Mouse (Mus musculus) thymus, postnatal 10 days (tissue): Measurements from ENCODE around the gene Phf21a.

Experiments
- DNase-seq, 2 experiments: peaks; one replicate each; pipeline ENCODE4 v3.0.0; 2021; ENCODE audit warnings: low spot score in 2 of 2

Phf21a gene

GRCm38 (mm10) chr2:92231706-92232105 lies 138.8 kb downstream of the Phf21a start:
- DNase-seq = no peak

- no peak for DNase-seq
Observed at GRCm38 (mm10) chr2:92234768-92235332, 141.9 kb downstream of the Phf21a start.

GRCm38 (mm10) chr2:92240299-92240698 lies 147.4 kb downstream of the Phf21a start:
- DNase-seq = no peak

GRCm38 (mm10) chr2:92240816-92241215 lies 147.9 kb downstream of the Phf21a start:
- no peak for DNase-seq

- no peak for DNase-seq
Observed at GRCm38 (mm10) chr2:92241317-92241716, 148.4 kb downstream of the Phf21a start.

GRCm38 (mm10) chr2:92246112-92246511 lies 153.2 kb downstream of the Phf21a start:
- DNase-seq = no peak

GRCm38 (mm10) chr2:92247711-92248110 lies 154.8 kb downstream of the Phf21a start:
- DNase-seq = no peak

GRCm38 (mm10) chr2:92250472-92250871 lies 157.6 kb downstream of the Phf21a start:
- DNase-seq = no peak

- no peak for DNase-seq
Observed at GRCm38 (mm10) chr2:92253777-92254176, 160.9 kb downstream of the Phf21a start.

GRCm38 (mm10) chr2:92256141-92256540 lies 163.2 kb downstream of the Phf21a start:
- peak; percentile 5 to 30 for DNase-seq

- DNase-seq = no peak
Observed at GRCm38 (mm10) chr2:92257372-92257956, 164.5 kb downstream of the Phf21a start.

- no peak for DNase-seq
Observed at GRCm38 (mm10) chr2:92259924-92260323, 167.0 kb downstream of the Phf21a start.

GRCm38 (mm10) chr2:92266100-92266617 lies 173.2 kb downstream of the Phf21a start:
- DNase-seq = no peak

- DNase-seq = no peak
Observed at GRCm38 (mm10) chr2:92269227-92269626, 176.3 kb downstream of the Phf21a start.

- DNase-seq = no peak
Observed at GRCm38 (mm10) chr2:92272510-92272909, 179.6 kb downstream of the Phf21a start.

GRCm38 (mm10) chr2:92273101-92273801 lies 180.3 kb downstream of the Phf21a start:
- no peak for DNase-seq

GRCm38 (mm10) chr2:92273802-92274183 lies 180.9 kb downstream of the Phf21a start:
- DNase-seq = no peak

- DNase-seq = no peak
Observed at GRCm38 (mm10) chr2:92277787-92278186, 184.9 kb downstream of the Phf21a start.

- no peak for DNase-seq
Observed at GRCm38 (mm10) chr2:92278663-92279062, 185.7 kb downstream of the Phf21a start.

GRCm38 (mm10) chr2:92279398-92279797 lies 186.5 kb downstream of the Phf21a start:
- DNase-seq = no peak

GRCm38 (mm10) chr2:92285597-92285996 lies 192.7 kb downstream of the Phf21a start:
- no peak for DNase-seq

GRCm38 (mm10) chr2:92289335-92289734 lies 196.4 kb downstream of the Phf21a start:
- DNase-seq = no peak

GRCm38 (mm10) chr2:92291526-92291925 lies 198.6 kb downstream of the Phf21a start:
- no peak for DNase-seq
